Mouse (Mus musculus): ENCODE measurements around the gene Pou2f1. TPM values are rescaled to one million over a fixed set of nuclear protein-coding genes. Genes with fewer than 3 reads are reported as not detected.
"Not testable (repeated sequence)": the region's sequence is repeated elsewhere in the genome, so short reads cannot be mapped to it uniquely, and the experiment has no call there.

Pou2f1 gene
- total RNA-seq, 1 experiment from 2014 or later: 15.9 TPM

DNA sequence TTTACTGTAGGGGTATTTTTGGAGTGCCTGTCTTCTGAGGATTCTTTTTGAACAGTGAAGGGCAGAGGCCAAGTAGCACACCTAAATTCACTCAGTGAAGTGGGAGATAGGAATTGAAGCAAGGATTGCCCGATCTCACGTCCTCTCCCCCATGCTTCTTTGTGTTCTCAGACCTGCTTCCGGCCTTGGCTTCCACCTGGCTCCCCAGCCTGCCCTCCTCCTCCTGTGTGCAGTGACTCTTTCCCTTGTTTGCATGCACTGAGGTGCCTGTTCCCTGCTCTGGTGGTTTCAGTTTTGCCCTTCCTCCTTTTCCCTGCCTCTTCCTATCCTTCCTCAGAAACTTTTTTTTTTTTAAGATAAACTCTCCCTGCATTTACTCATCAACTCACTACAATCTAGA, 4.5 kb upstream of the Pou2f1 start:
- ATAC-seq (replicated peaks; ENCODE audit: low read depth, poor library complexity, severe bottlenecking): no peak

DNA sequence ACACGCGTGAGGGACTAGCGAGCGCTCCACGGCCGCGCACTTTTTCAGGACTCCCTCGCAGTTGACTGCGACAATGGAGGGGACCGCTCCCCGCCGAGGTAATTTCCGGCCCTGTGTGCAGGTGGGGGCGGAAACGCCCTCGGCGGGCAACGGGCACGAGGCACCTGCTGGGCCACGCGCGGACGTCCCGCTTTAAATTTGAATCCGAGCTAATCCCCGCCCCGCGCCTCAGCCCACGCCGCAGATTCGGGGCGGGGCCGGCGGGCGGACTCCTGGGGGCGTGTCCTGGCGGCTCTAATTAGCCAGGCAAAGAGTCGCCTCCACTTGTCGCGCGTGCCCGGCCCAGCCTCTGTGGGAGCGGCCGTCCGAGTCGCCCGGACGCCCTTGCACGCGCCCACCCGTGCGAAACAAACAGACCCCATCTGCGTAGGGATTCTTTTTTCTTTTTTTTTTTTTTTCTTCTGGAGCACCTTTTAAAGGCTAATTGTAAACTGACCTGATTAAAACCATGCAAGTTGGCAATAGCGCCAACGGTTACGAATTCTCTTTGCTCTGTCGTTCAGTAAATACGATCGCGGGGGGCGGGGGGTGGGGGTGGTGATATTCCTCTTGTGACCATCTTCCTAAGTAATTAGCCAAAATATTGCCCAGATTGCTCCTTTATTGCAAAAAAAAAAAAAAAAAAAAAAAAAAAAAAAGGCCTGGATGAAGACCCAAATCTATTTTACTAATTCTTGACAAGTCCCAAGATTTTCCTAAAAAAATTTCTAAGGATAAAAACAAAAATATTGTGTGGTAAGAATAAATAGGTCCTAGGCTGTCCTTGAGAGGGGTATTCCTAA, 924 bp upstream of the Pou2f1 start:
- ATAC-seq (replicated peaks; ENCODE audit: low read depth, poor library complexity, severe bottlenecking): peak; percentile 55

DNA sequence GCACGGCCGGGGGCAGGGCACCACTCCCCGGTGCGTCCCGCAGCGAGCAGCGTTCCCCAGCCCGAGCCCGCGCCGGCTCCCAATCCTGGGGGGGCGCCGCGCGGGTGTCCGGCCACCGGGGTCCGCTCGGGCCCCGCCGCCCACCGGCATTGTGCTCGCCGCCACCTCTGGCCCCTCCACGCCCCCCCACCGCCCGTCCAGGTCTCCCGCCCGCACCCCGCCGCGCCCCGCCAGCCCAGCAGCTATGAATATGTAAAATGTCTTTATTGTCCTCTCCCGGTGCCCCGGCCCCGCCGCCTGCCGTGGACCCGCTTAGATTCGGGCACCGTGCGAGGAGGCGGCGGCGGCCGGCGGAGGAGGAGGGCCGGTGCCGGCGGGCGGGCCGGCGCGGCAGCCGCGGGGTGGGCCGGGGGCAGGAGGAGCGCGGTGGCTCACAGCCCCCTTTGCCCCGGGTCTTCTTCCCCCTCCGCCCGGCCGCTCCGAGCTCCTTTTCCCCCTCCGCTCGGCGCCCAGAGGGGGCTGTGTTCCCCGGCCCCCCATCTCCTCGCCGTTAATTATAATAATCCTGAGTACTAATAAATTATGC, 481 bp downstream of the Pou2f1 start:
- no peak; the same call in 1 of the 2 replicates for ATAC-seq (replicated peaks; ENCODE audit: low read depth, poor library complexity, severe bottlenecking)

DNA sequence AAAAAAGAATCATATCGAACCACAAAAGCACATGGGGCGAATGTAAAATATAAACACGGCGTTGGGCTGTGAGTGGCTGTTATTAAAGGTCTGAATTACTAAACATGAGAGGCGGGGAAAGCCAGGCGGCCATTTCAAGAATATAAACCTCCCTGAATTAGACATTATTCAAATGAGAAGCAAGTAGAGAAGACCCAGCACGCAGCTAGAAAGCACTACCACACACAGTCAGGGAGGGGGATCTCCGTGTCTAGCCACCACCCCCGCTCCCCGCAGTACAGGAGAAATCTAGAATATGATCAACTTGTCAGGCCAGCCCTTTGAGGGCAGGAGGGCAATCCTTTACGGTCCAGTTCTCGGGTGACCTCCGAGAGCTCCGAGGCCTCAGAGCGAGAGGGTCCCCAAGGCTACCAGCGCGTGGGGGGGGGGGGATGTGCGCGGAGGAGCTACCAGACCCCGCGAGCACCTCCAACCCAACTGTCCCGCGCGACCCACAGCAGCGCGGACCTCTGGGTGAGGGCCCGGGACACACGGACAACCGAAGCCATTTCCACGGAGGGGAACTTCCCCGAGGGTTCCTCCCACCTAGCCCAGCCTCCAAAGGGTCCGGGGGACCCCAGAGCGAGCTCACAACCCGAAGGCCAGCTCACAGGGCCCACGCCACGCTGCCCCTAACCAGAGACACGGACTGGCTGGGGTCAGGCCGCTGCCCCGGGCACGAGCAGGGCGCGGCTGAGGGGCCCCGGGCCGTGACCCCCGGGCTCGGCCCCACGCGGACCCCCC, 1.2 kb downstream of the Pou2f1 start:
- peak; percentile 10; the same call in 1 of the 2 replicates for ATAC-seq (replicated peaks; ENCODE audit: low read depth, poor library complexity, severe bottlenecking)

DNA sequence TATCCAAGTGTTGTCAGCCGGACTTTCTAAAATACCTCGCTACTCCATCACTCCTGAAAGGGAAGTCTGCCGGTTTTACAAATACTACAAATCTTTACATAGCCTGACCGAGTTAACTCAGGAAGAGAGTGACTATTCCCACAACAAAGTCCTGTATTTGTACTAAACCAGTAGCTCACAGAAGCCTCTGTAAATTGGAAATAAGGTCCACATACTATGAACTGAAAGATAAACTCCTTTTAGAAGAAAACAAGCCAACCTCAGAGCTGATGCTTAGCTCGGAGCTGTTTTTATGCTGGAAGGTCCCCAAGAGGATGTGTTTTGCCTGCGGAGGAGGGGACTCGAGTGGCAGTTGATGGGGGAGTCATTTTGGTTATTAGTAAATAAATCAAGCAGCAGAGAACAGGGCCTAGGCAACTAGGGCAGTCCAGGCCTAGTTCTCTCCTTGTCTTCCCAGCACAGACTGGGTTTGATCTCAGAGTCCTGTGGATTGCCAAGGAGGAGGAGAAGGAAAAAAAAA, 1.8 kb downstream of the Pou2f1 start:
- ATAC-seq (replicated peaks; ENCODE audit: low read depth, poor library complexity, severe bottlenecking): 0 out of 2 replicates have a peak, but pooled peaks have one; percentile 3

DNA sequence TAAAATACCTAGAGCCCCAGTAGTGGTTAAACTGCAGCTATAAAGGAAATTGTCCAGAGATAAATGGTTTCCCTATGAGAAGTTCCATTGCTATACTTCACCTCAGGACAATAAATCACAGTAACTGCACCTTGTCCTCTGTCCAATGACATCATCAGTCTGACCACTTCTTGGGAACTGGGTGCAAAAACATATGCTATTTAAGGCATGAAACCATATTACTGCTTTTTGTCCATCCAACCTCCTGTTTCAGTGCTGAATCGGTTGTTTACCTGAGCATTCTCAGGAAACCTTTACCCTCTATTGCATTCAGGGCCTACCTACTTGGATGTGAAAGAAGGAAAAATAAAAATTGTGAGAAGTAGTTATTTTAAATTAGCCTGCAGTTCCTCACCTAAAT, 2.8 kb downstream of the Pou2f1 start:
- no peak for ATAC-seq (replicated peaks; ENCODE audit: low read depth, poor library complexity, severe bottlenecking)

DNA sequence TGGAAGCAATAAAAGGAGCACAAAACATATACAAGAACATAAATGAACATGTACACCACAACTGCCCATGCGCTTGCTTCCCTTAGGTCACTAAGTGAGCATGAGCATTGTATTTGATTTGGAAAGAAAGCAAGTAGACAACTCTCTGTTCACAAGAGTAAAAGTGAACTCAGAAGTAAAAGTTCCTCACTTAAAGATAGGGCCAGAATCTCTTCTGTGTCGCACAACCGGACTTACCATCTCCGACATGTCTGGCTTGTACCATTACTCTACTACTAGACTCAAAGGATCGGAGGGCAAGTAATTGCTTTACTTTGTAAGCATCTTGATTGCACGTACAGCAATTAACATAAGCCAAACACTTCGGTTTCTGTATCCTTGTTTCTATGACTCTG, 6.8 kb downstream of the Pou2f1 start:
- ATAC-seq (replicated peaks; ENCODE audit: low read depth, poor library complexity, severe bottlenecking): no peak

DNA sequence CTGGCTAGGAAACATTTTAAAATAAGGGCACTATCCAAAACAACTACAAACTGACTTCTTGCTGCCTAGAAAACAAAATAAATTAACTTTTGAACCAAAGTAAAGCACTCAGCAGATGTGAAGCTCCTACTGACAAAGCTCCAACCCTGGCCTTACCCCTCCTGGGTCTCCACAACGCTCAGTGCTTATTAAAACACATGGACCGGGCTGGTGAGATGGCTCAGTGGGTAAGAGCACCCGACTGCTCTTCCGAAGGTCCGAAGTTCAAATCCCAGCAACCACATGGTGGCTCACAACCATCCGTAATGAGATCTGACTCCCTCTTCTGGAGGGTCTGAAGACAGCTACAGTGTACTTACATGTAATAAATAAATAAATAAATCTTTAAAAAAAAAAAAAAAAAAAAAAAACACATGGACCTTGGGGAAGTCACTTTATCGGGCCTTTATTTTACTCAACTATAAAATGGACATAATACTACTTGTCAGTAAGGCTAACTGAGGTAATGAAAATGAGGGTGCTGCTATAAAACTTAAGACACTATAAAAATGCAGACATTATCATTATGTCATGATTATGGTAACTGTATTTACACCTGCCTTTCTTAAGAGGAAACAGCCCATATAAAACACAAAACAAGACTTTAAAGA, 7.3 kb downstream of the Pou2f1 start:
- not testable (repeated sequence) for ATAC-seq (replicated peaks; ENCODE audit: low read depth, poor library complexity, severe bottlenecking)

DNA sequence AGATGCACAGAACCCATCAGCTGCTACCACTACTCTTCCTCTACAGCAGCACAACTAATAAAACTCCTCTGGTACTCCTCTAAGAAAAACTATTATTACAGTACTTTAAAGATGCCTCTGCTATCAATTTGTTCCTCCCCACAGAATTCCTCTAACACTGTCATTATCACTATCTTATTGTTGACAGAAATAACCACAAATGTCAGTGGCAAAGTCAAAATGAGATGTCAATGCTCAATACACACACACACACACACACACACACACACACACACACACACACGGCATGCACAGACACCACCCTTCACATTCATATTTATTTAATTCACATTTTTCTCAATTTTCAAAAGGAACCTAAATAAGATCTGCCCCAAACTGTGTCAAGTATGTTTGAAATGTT, 8.2 kb downstream of the Pou2f1 start:
- ATAC-seq (replicated peaks; ENCODE audit: low read depth, poor library complexity, severe bottlenecking): no peak

DNA sequence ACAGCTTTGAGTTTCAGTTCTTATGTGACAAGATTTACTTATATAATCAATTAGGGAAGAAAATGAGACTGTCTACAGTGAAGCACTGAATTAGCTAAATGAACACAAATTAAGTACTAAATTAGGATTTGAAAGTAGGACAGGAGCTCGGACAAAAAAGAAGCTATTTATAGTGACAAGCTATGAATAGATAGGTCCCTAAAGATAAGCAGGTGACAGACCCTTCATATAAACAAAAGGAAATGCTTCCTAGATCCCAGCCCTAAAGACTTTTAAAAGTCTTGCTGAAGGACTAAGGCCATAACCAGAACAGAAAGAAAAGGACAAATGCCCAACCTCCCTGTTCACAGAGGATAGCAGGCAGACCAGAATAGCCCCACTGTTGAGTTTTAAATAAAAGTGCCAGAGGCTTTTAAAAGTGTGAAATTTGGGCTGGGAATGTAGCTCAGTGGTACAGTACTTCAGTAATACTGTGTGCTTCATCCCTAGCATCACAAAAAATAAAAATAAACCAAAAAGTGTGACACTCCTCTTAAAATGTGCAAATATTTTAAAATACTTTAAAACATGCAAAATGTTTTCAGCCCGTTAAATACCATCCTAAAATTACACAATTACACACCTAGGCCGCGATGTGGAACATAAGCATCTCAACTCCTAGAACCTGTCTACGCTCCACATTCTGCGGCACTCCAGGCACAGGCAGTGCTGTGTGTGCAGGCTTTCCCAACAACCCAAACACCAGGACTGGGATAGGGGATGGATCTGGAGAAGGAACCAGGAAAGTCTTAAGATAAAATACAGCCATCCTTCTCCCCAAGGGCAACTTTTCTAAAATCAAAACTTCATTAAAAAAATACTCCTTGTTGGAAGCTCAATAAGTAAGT, 9.0 kb downstream of the Pou2f1 start:
- ATAC-seq (replicated peaks; ENCODE audit: low read depth, poor library complexity, severe bottlenecking): no peak

DNA sequence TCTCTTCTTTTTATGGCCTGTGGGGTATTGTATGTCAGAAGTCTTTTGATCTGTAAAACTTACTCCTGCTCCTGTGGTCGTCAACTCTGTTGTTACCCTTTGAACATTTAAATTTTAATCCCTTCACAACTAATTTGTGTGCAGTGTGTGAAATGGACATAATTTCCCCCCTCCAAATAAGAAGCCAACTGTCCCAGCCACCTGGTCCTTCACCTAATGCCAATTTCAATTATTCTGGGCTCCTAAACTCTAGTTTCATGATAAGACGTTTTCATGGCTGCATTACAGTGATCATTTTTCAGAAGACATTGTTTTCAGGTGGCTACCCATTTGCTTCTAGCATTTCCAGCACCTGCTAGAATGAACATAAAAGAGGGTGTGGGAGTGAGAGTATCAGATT, 13.9 kb downstream of the Pou2f1 start:
- ATAC-seq (replicated peaks; ENCODE audit: low read depth, poor library complexity, severe bottlenecking): no peak

DNA sequence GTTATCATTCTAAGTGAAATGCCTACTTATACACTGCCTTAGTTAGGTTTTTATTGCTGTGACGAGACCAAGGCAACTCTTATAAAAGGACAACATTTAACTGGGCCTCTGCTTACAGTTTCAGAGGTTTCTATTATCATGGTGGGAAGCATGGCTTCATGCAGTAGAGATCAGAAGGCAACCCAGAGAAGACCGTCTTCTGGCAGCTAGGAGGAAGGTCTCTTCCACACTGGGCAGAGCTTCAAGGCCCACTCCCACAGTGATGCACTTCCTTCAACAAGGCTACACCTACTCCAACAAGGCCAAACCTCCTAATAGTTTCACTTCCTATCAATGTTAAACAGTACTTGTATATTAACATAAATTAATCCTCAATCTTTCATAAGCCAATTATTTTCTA, 14.4 kb downstream of the Pou2f1 start:
- no peak for ATAC-seq (replicated peaks; ENCODE audit: low read depth, poor library complexity, severe bottlenecking)

DNA sequence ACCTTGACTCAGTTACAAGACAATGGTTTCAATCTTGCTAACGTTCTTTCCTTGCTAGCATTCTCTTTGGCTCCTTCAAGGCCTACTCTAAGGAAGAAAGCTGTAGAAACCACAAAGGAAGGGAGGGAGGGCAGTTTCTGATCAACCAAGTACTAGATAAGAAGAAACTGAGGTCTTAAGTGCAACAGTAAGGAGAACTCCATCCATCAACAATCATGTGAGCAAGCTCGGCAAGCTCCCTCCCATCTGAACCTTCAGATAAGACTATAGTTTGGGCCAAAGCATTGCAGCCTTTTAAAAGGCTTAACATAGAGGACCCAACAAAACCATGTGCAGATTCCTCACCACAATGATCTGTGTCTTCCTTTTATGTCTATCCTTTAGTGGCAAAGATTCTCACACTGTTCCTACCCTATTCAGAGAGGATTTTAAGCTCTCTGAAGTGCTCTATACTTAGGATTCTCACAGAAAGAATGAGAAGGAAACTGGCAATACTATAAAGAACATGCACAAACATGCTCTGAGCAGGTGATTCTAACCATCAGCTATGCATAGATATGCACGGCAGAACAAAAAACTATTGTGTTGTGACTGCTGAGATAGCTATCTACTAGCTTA, 16.6 kb downstream of the Pou2f1 start:
- peak; percentile 73 for ATAC-seq (replicated peaks; ENCODE audit: low read depth, poor library complexity, severe bottlenecking)

DNA sequence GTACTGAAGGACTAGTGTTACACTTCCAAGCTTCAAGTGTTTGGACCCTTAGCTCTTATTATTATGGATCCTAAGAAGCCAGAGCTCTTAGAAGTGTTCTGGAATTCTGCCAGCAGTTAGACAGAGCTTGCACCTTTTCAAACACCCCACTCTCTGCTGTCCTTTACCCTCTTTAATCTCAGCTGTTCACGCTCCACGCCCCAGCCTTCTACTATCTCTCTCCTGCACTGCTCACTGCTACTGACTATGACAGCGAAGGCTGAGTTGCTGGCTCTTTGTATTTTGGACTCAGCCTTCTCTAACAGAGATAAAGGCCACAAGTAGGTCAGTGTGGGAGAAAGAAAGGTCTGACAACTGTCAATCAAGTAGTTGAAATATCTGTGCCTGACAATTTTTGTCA, 17.3 kb downstream of the Pou2f1 start:
- peak; percentile 66 for ATAC-seq (replicated peaks; ENCODE audit: low read depth, poor library complexity, severe bottlenecking)

DNA sequence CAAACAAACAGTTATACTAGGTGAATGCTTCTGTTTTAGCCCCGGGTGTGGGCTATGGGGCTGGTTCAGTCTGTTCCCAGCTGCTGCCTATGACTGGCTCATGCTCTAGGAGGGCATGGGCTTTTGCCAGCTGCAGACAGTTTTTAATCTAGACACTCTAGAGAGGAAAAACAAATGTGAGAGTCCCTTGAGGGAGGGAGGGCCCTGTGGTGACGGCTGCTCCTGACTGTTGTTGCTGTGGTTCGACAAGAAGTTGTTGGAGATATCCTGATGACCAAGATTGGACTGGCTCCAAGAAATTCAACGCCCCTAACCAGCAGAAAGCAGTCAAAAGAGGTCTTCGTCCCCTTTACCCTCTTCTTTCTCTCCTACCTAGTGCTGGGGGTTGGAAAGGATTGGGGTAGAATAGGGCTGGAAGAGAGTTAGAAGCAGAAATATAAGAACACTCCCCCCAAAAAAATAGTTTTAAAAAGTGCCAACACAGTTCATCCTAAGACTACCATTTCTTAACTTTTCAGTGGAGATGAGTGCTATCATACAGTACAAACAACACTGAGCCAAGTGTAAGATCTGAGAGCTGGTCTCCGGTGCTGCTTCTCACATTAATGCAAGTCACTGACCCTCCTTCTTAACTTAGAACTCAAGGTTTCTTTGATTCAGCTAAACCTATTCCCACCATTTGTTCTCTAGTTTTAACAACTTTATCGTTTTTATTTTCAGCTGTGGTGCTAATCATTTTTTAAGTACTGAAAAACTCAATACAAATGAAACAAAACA, 25.6 kb downstream of the Pou2f1 start:
- ATAC-seq (replicated peaks; ENCODE audit: low read depth, poor library complexity, severe bottlenecking): peak; percentile 87

DNA sequence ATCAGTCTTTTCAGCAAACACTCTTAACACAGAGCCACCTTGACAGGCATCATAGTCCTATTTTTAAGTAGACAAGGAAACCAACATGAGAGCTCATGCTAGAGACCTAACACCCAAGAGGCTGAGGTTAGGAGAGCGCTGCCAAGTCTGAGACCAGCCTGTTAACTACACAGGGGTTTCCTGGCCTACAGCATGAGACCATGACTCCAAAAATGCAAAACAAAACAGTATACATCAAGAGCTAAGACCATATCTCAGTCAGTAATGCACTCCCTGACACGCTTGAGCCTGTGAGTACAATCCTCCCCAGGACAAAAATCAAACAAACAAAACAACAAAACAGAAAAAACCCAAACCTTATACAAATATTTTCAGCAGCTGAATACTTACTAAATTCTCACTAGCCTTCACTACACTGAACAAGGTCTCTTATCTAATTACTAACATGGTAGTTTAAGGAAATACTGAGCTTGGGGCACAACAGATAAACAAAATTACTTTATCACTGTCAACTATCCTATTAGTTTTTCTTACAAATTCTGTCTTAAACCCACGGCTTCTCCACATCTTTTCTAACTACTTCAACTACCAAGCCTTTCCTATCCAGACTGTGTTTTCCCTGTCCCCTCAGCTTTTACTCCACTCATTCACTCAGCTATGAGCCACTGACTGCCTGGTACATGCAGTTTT, 33.3 kb downstream of the Pou2f1 start:
- ATAC-seq (replicated peaks; ENCODE audit: low read depth, poor library complexity, severe bottlenecking): peak; percentile 58

DNA sequence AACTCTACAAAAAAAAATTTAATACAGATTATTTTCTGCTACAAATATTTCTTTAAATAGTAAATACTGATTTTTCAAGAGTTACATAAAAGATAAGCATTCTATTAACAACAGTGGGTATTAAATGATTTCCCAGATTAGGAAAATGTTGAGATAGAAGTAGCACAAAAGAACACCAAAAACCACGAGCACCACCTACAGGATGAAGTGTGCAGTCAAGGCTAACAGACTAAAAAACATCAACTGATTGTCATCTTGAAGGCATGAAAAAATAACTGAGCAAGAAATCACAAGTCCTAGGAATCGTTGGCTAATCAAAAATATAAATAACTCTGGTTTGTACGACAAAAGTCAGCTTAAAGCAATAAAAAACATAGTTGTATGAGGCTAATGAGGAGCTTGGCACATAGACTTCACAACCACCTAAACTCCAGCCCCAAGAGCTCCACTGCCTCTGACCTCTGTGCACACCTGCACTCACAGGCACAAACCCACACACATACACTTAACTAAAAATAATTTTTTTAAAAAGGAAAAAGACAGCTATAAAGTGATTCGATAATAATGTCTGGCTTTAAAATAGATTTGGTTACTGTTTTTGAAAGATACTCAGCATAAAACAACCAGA, 35.3 kb downstream of the Pou2f1 start:
- ATAC-seq (replicated peaks; ENCODE audit: low read depth, poor library complexity, severe bottlenecking): peak; percentile 73

Measured in common myeloid progenitor, adult 5-6 weeks (primary cell).